Mouse (Mus musculus): Measurements from ENCODE around the gene Itih5.
A peak's percentile ranks its signal among the peaks of the same experiment; 100 is the strongest.

The Itih5 gene

GRCm38 (mm10) chr2:10153201-10154075 lies at the start of gene Itih5:
Itih5 (plus strand) TSS chr2:10153571.
- DNase-seq, result peak; percentile 83

GRCm38 (mm10) chr2:10108535-10109189 lies 44.7 kb upstream of the Itih5 start:
- no peak for DNase-seq

GRCm38 (mm10) chr2:10118751-10119150 lies 34.6 kb upstream of the Itih5 start:
- DNase-seq, result no peak

GRCm38 (mm10) chr2:10119276-10119675 lies 34.1 kb upstream of the Itih5 start:
- no peak for DNase-seq

GRCm38 (mm10) chr2:10121826-10122225 lies 31.5 kb upstream of the Itih5 start:
- no peak for DNase-seq

GRCm38 (mm10) chr2:10126122-10126521 lies 27.2 kb upstream of the Itih5 start:
- no peak for DNase-seq

GRCm38 (mm10) chr2:10127471-10127870 lies 25.9 kb upstream of the Itih5 start:
- DNase-seq, result no peak

- DNase-seq, result no peak
These were observed 24.8 kb upstream of the Itih5 start for GRCm38 (mm10) chr2:10128571-10128970.

- DNase-seq, result peak; percentile 18
These were observed 22.9 kb upstream of the Itih5 start for GRCm38 (mm10) chr2:10130341-10130990.

- no peak for DNase-seq
These were observed 22.1 kb upstream of the Itih5 start, which contains the start of gene Itih2 for GRCm38 (mm10) chr2:10131296-10131695. Itih2 (minus strand) TSS chr2:10131396.

GRCm38 (mm10) chr2:10132128-10132527 lies 21.2 kb upstream of the Itih5 start:
- no peak for DNase-seq

- no peak for DNase-seq
These were observed 19.4 kb upstream of the Itih5 start for GRCm38 (mm10) chr2:10133941-10134340.

- DNase-seq, result no peak
These were observed 16.1 kb upstream of the Itih5 start for GRCm38 (mm10) chr2:10137320-10137719.

- DNase-seq, result peak; percentile 13
These were observed 12.9 kb upstream of the Itih5 start for GRCm38 (mm10) chr2:10140456-10140855.

GRCm38 (mm10) chr2:10142472-10143454 lies 10.6 kb upstream of the Itih5 start:
- DNase-seq, result peak; percentile 80

GRCm38 (mm10) chr2:10145514-10145913 lies 7.9 kb upstream of the Itih5 start:
- DNase-seq, result peak; percentile 28

- no peak for DNase-seq
These were observed 6.2 kb upstream of the Itih5 start for GRCm38 (mm10) chr2:10147176-10147575.

- no peak for DNase-seq
These were observed 781 bp upstream of the Itih5 start for GRCm38 (mm10) chr2:10152590-10152989.

GRCm38 (mm10) chr2:10157184-10157583 lies 3.8 kb downstream of the Itih5 start:
- no peak for DNase-seq

- DNase-seq, result no peak
These were observed 8.6 kb downstream of the Itih5 start for GRCm38 (mm10) chr2:10162011-10162410.

- no peak for DNase-seq
These were observed 13.3 kb downstream of the Itih5 start for GRCm38 (mm10) chr2:10166635-10167034.

GRCm38 (mm10) chr2:10167283-10167682 lies 13.9 kb downstream of the Itih5 start:
- DNase-seq, result no peak
